Mouse (Mus musculus) cerebellum, adult 2 months (tissue): Measurements from ENCODE around the gene Cbll1.

ENCODE experiments used
- CTCF ChIP-seq: fragments of 200-500 bp; IDR thresholded peaks from 2 replicates; pipeline ENCODE4 v1.5.1; 2011; ENCODE audit warnings: low read depth, mild to moderate bottlenecking, control low read depth, low read length, moderate library complexity, borderline replicate concordance; ENCODE audit not compliant: insufficient read depth
- POLR2A ChIP-seq: fragments of 200-500 bp; IDR thresholded peaks from 2 replicates; pipeline ENCODE4 v1.6.1; 2011; ENCODE audit warnings: low read length, control low read depth, borderline replicate concordance; ENCODE audit not compliant: insufficient read depth

DNA sequence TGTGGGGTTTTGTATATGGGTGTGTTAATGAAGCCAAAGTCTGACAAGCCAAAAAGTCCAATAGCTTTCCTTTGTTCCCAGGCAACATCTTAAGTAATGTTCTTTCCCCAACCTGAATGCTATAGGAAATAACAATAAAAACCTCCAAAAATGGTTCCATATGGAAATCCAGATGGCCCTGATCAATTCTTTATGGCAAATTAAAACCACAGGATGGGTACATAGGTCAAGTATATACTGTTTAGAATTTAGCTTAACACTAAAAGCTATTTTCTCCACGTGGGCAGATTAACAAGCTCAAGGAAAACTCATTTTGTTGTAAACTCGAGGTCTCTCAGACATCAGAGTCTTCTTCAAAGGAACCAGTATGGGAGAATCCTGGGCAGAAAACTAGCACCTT lies 45.8 kb upstream of the Cbll1 start:
- TF ChIP-seq POLR2A (no peak), CTCF (no peak)
